ENCODE assay signal across 8 mouse cellular contexts in the genomic region with DNA sequence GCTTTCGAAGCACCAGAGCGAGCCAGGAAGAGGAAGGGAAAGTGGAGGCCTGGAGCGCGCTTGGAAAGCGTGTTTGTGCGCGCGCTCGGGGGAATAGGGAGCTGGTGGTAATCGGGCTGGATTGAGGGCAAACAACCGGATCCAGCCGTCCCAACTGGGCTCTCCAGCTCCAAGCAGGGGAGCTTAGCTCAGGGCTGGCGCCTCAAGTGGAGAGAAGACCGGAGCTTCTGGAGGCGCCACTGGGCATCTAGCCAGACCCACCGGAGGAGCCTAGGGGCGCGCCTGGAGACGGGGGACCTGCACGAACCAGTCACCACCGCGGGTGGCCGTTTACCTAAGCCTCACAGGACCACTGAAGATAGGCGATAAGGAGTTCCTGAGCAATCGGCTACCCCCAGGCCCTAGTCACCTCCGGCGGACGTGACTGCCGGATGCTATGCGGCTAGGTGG. TPM values are rescaled to one million over a fixed set of nuclear protein-coding genes. Genes with fewer than 3 reads are reported as not detected.
DNase-seq lines count a peak whose midpoint lies in the region; ATAC-seq lines count a peak whose summit lies in the region.

No protein-coding gene starts in this region.

- H3K4me2 ChIP-seq in forebrain, embryonic 16.5 days (ENCODE audit: low read length): peak overlapping the region; percentile 52
- H3K4me2 ChIP-seq in hindbrain, embryonic 13.5 days: peak overlapping the region; percentile 50
- peak overlapping the region; percentile 49 for H3K4me2 ChIP-seq in liver, embryonic 15.5 days
- peak overlapping the region; percentile 54 for H3K4me2 ChIP-seq in neural tube, embryonic 12.5 days (replicated peaks)

- peaks cover 10% of the 10 kb centered on the region for H3K27me3 ChIP-seq in forebrain, embryonic 16.5 days (replicated peaks; ENCODE audit: control insufficient read depth, insufficient read depth, low read length)
- peaks cover 97% of the 10 kb centered on the region for H3K27me3 ChIP-seq in hindbrain, embryonic 13.5 days
- H3K27me3 ChIP-seq in liver, embryonic 15.5 days: peaks cover 100% of the 10 kb centered on the region
- H3K27me3 ChIP-seq in neural tube, embryonic 12.5 days (replicated peaks): peaks cover 41% of the 10 kb centered on the region

- H3K9me3 ChIP-seq in forebrain, embryonic 16.5 days (ENCODE audit: control insufficient read depth, low read length): no peaks in the 10 kb centered on the region
- H3K9me3 ChIP-seq in hindbrain, embryonic 13.5 days: no peaks in the 10 kb centered on the region
- no peaks in the 10 kb centered on the region for H3K9me3 ChIP-seq in liver, embryonic 15.5 days (replicated peaks)
- no peaks in the 10 kb centered on the region for H3K9me3 ChIP-seq in neural tube, embryonic 12.5 days

- 12% methylated on average over 30 of the region's 30 CpGs for WGBS in forebrain, embryonic 16.5 days
- 3% methylated on average over 30 of the region's 30 CpGs for WGBS in hindbrain, embryonic 13.5 days
- WGBS in liver, embryonic 15.5 days (ENCODE audit: insufficient replicate concordance): 4% methylated on average over 29 of the region's 30 CpGs
- 6% methylated on average over 30 of the region's 30 CpGs for WGBS in neural tube, embryonic 12.5 days

- H3K9ac ChIP-seq in forebrain, embryonic 16.5 days (replicated peaks; ENCODE audit: low read depth, low read length): peak overlapping the region; percentile 42
- peak overlapping the region; percentile 39; the same call in 1 of the 2 replicates for H3K9ac ChIP-seq in hindbrain, embryonic 13.5 days
- H3K9ac ChIP-seq in liver, embryonic 15.5 days: no peak overlapping the region
- H3K9ac ChIP-seq in neural tube, embryonic 12.5 days: no peak overlapping the region

- peak; percentile 10 for DNase-seq in cerebellum, adult 9-11 months
- DNase-seq in cerebellum, adult 9-10 months: no peak
- DNase-seq in MEL-GATA-1-ER (ENCODE audit: extremely low read depth, low read depth) (peak; percentile 56), adipocyte (ENCODE audit: low spot score) (no peak)

- H3K4me3 ChIP-seq in forebrain, embryonic 16.5 days (replicated peaks; ENCODE audit: low read length): peak overlapping the region; percentile 35
- H3K4me3 ChIP-seq in hindbrain, embryonic 13.5 days: peak overlapping the region; percentile 22
- H3K4me3 ChIP-seq in liver, embryonic 15.5 days (replicated peaks): peak overlapping the region; percentile 29
- H3K4me3 ChIP-seq in neural tube, embryonic 12.5 days: 0 out of 2 replicates have a peak overlapping the region, but pooled peaks have one; percentile 9

- no peak for ATAC-seq in forebrain, embryonic 16.5 days
- ATAC-seq in hindbrain, embryonic 13.5 days (ENCODE audit: low FRiP score): no peak
- no peak for ATAC-seq in liver, embryonic 15.5 days (ENCODE audit: insufficient read depth)
- ATAC-seq in neural tube, embryonic 12.5 days (ENCODE audit: low FRiP score, low read depth): no peak

- no peak overlapping the region for H3K27ac ChIP-seq in forebrain, embryonic 16.5 days (ENCODE audit: low read length)
- H3K27ac ChIP-seq in hindbrain, embryonic 13.5 days: no peak overlapping the region
- H3K27ac ChIP-seq in liver, embryonic 15.5 days (replicated peaks): no peak overlapping the region
- no peak overlapping the region for H3K27ac ChIP-seq in neural tube, embryonic 12.5 days

- peaks cover 35% of the 10 kb centered on the region for H3K4me1 ChIP-seq in forebrain, embryonic 16.5 days (replicated peaks; ENCODE audit: control insufficient read depth, insufficient read depth, low read length)
- peaks cover 60% of the 10 kb centered on the region for H3K4me1 ChIP-seq in hindbrain, embryonic 13.5 days (replicated peaks)
- H3K4me1 ChIP-seq in liver, embryonic 15.5 days (replicated peaks): peaks cover 19% of the 10 kb centered on the region
- H3K4me1 ChIP-seq in neural tube, embryonic 12.5 days: peaks cover 39% of the 10 kb centered on the region

- no peaks in the 10 kb centered on the region for H3K36me3 ChIP-seq in forebrain, embryonic 16.5 days (ENCODE audit: control insufficient read depth, insufficient read depth)
- no peaks in the 10 kb centered on the region for H3K36me3 ChIP-seq in hindbrain, embryonic 13.5 days
- no peaks in the 10 kb centered on the region for H3K36me3 ChIP-seq in liver, embryonic 15.5 days (replicated peaks)
- H3K36me3 ChIP-seq in neural tube, embryonic 12.5 days: no peaks in the 10 kb centered on the region

RNA-seq across cellular contexts. Expression of a gene that starts 4.3 kb away (rescaled TPM):
- 17.4 and 18.1 TPM in 2 replicates for polyA plus RNA-seq in forebrain, embryonic 16.5 days (2015; fragmentation: Nextera tagmentation; extraction: Ambion mirVana)
- 17.8 and 18.1 TPM in 2 replicates for polyA plus RNA-seq in hindbrain, embryonic 13.5 days (2015; fragmentation: Nextera tagmentation; extraction: Ambion mirVana)
- 4.3 and 4.5 TPM in 2 replicates for polyA plus RNA-seq in liver, embryonic 15.5 days (2015; fragmentation: Nextera tagmentation; extraction: Ambion mirVana)
- polyA plus RNA-seq in neural tube, embryonic 12.5 days (2016; fragmentation: Nextera tagmentation; extraction: Ambion mirVana): 23.0 and 23.2 TPM in 2 replicates

Comparison
In these comparisons a context has a peak if more than half of its experiments do, and no peak if none do; other contexts are left out.
1. DNase-seq: peak in cerebellum, adult 9-11 months (single experiment) and MEL-GATA-1-ER (single experiment); none in cerebellum, adult 9-10 months (single experiment) and adipocyte (single experiment).
2. H3K9ac ChIP-seq: peak in forebrain, embryonic 16.5 days (single experiment) and hindbrain, embryonic 13.5 days (single experiment); none in liver, embryonic 15.5 days (single experiment) and neural tube, embryonic 12.5 days (single experiment).
3. Peak in every context shown above with its lines, with median percentiles within 50 percentile points of each other: H3K4me2 ChIP-seq and H3K4me3 ChIP-seq.